Mouse (Mus musculus) midbrain, embryonic 14.5 days (tissue): Measurements from ENCODE around the gene Cdh23. TPM values are rescaled to one million over a fixed set of nuclear protein-coding genes. Genes with fewer than 3 reads are reported as not detected.

Experiments
- ATAC-seq: fragments of 200-750 bp; cut with Nextera tagmentation; 2 replicates; pipeline ENCODE4 v1.8.0; 2017; ENCODE audit warnings: moderate number of reproducible peaks, moderate library complexity; ENCODE audit not compliant: low FRiP score, low TSS enrichment
- DNase-seq: peaks from one replicate; pipeline ENCODE4 v3.0.0-alpha.2; 2015
- H3K27ac ChIP-seq: fragments of 300-500 bp; sonication (generic); replicated peaks from 2 replicates; pipeline ENCODE4 v1.5.1; 2014; ENCODE audit warnings: mild to moderate bottlenecking, low read depth, low read length, moderate library complexity
- H3K27me3 ChIP-seq: fragments of 300-500 bp; sonication (generic); 2 replicates; pipeline ENCODE4 v1.6.1; 2014; ENCODE audit warnings: low read length, control low read depth, mixed read lengths; ENCODE audit not compliant: control insufficient read depth, insufficient read depth
- H3K36me3 ChIP-seq: fragments of 300-500 bp; sonication (generic); 2 replicates; pipeline ENCODE4 v1.6.1; 2014; ENCODE audit warnings: low read length, control low read depth; ENCODE audit not compliant: control insufficient read depth, insufficient read depth
- H3K4me1 ChIP-seq: fragments of 300-500 bp; sonication (generic); 2 replicates; pipeline ENCODE4 v1.6.1; 2014; ENCODE audit warnings: mild to moderate bottlenecking, antibody characterized with exemption, low read length, control low read depth; ENCODE audit not compliant: control insufficient read depth, insufficient read depth
- H3K4me2 ChIP-seq: fragments of 300-500 bp; sonication (generic); 2 replicates; pipeline ENCODE4 v1.6.1; 2014; ENCODE audit warnings: mild to moderate bottlenecking, low read length, moderate library complexity
- H3K4me3 ChIP-seq: fragments of 300-500 bp; sonication (generic); replicated peaks from 2 replicates; pipeline ENCODE4 v1.5.1; 2014; ENCODE audit warnings: low read depth, low read length
- H3K9ac ChIP-seq: fragments of 300-500 bp; sonication (generic); replicated peaks from 2 replicates; pipeline ENCODE4 v1.6.1; 2014; ENCODE audit warnings: mild to moderate bottlenecking, low read length, moderate library complexity
- H3K9me3 ChIP-seq: fragments of 300-500 bp; sonication (generic); 2 replicates; pipeline ENCODE4 v1.6.1; 2016; ENCODE audit warnings: low read length, control low read depth, mixed read lengths; ENCODE audit not compliant: control insufficient read depth
- WGBS: fragments of 180-500 bp; shearing (Covaris S2); extraction: QIAGEN DNeasy Blood & Tissue Kit; methylation state at CpG from one replicate; pipeline ENCODE4 v1.1.7; 2014; 5-methylcytosine and 5-hydroxymethylcytosine counted together
- polyA plus RNA-seq: library from polyadenylated mRNA; unstranded; fragments of >200 nt; fragmentation: Nextera tagmentation; extraction: Ambion mirVana; gene quantifications from 2 replicates; pipeline ENCODE4 v1.2.1, GENCODE M21; 2014

The Cdh23 gene
- polyA plus RNA-seq, 1 experiment from 2014 or later = 5.0 TPM

- ATAC-seq (no peak), DNase-seq (no peak)
- Histone ChIP-seq H3K9ac (no peak overlapping the region), H3K4me2 (peak overlapping the region; percentile 89), H3K27me3 (no peaks in the 10 kb centered on the region), H3K9me3 (no peaks in the 10 kb centered on the region), H3K36me3 (no peaks in the 10 kb centered on the region), H3K27ac (no peak overlapping the region), H3K4me1 (peaks cover 54% of the 10 kb centered on the region), H3K4me3 (peak overlapping the region; percentile 49)
- 88% methylated on average over 3 of the region's 3 CpGs for WGBS
These were observed 417.5 kb downstream of the Cdh23 start for GRCm38 (mm10) chr10:60278786-60279185.

DNA sequence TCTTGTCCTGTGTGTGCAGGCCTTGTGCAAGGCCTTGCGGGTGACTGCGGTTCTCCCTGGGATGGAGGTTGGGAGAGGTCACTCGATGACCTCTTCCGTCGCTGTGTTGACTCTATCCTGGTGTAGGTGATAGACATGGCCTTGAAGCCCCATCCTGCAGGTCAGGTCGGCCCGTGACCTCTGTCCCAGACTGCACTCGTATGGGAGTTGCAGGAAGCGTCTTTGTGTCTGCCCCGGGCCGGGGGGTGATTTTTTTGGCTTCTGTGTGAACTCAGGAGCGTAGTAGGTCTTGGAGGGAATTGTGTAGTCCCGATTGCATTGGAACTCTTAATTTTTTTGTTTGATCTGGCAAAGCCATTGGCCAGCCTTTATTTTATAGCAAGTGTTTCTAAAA, 418.3 kb downstream of the Cdh23 start:
- whole genome bisulfite sequencing = 10% methylated on average over 13 of the region's 13 CpGs
- Histone ChIP-seq H3K4me1 (peaks cover 47% of the 10 kb centered on the region), H3K27ac (peak overlapping the region; percentile 85)

DNA sequence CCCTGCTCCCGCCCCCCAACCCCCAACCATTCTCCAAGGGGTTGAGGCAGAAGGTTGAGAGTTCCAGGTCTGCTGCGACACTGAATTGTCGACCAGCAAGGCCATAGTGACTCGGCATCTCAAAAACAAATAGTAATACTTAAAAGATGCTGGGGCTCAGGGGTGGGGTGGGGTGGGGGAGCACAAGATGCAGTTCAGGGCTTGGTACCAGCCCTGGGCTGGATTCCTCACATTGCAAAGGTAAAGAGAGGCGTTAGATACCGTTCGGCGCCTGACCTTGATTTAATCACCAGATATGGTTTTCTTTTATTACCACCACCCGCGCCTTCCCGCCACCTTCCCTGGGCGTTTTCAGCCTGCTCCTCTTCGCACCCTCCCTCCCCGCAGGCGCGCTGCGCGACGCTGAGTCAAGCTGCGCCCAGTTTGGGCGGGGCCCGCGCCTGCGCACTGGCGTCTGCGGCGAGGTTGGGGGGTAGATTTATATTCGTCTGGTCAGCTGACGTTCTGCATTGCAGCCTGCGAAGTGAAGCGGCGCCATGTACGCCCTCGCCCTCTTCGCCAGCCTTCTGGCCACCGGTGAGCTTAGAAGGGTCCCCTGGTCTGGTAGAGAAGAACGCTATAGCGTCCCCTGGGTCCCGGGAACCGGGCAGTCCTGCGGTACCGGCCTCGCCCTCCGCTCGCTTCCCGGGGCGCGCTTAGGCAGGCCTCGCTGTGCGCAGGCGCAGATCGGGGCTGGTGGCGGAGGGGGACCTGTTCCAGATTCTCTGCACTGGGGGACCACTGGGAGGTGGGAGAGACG, 418.9 kb downstream of the Cdh23 start, which contains the start of gene Psap:
Psap (plus strand) TSS at position 421 of the 799 bp plus-strand sequence.
- Histone ChIP-seq H3K4me1 (peaks cover 42% of the 10 kb centered on the region), H3K27ac (peak within 1 kb of the TSS; percentile 85), H3K36me3 (no peaks in the 10 kb centered on the region), H3K9me3 (no peaks in the 10 kb centered on the region), H3K9ac (peak within 1 kb of the TSS; percentile 88), H3K27me3 (no peaks in the 10 kb centered on the region), H3K4me3 (peak within 1 kb of the TSS; percentile 49), H3K4me2 (peak within 1 kb of the TSS; percentile 89)
- peak; percentile 97 for DNase-seq
- ATAC-seq = peak; percentile 92
- whole genome bisulfite sequencing = 3% methylated on average over 53 of the region's 54 CpGs

More for the DNA sequence above, 418.3 kb downstream of the Cdh23 start:
- no peaks in the 10 kb centered on the region for H3K27me3 ChIP-seq
- ATAC-seq (no peak; the same call in 1 of the 2 replicates), DNase-seq (no peak)
- H3K4me3 ChIP-seq = peak overlapping the region; percentile 49
- H3K4me2 ChIP-seq = peak overlapping the region; percentile 89
- no peaks in the 10 kb centered on the region for H3K9me3 ChIP-seq
- no peaks in the 10 kb centered on the region for H3K36me3 ChIP-seq
- peak overlapping the region; percentile 88 for H3K9ac ChIP-seq

DNA sequence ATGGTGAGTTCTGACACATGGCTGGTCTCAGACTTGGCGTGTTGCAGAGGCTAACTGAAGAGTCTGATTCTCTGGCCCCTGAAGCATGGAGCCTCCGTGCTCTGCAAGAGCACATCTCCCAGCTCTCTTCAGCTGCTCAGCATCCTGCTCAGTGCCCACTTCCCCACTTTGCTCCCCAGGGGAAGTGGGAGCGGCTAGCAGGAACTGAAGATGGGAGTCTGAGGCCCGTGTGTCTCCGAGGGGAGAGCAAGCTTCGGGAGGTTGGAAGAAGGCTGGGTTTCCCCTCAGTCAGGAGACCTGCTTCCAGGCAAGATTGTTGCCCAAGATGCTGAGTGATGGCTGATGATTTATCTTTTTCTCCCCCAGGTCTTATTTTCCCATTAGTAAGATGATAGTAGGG, 422.9 kb downstream of the Cdh23 start:
- Histone ChIP-seq H3K9me3 (no peaks in the 10 kb centered on the region), H3K36me3 (no peaks in the 10 kb centered on the region), H3K27me3 (no peaks in the 10 kb centered on the region), H3K4me1 (peaks cover 4% of the 10 kb centered on the region; the same call in 1 of the 2 replicates), H3K4me3 (no peak overlapping the region), H3K27ac (no peak overlapping the region), H3K9ac (no peak overlapping the region), H3K4me2 (no peak overlapping the region)
- ATAC-seq (no peak), DNase-seq (no peak)
- WGBS = 70% methylated on average over 6 of the region's 6 CpGs

DNA sequence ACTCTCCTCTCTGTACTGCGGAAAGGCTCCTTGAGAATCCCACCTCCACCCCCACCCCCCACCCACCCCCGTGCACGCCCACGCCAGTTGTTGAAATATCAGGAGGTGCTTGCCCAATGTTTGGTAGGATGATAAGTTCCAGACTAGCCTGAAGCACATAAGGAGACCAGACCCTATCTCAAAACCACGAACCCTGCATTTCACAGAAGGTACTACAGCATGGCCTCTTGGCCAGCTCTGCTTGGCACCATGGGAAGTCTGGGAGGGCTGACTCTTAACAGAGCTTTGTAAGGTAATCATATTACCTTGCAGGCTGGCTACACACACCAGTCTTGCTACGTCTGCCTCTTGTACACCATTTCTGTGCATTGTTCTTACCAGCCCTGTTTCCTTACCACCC, 424.0 kb downstream of the Cdh23 start:
- no peaks in the 10 kb centered on the region for H3K4me1 ChIP-seq
- H3K9ac ChIP-seq = no peak overlapping the region
- H3K4me2 ChIP-seq = no peak overlapping the region
- H3K36me3 ChIP-seq = no peaks in the 10 kb centered on the region
- no peak overlapping the region for H3K4me3 ChIP-seq
- H3K9me3 ChIP-seq = no peaks in the 10 kb centered on the region
- H3K27me3 ChIP-seq = no peaks in the 10 kb centered on the region
- ATAC-seq (no peak), DNase-seq (no peak)
- H3K27ac ChIP-seq = no peak overlapping the region
- 68% methylated on average over 6 of the region's 6 CpGs for WGBS

- no peak for DNase-seq
- Histone ChIP-seq H3K27me3 (no peaks in the 10 kb centered on the region), H3K4me3 (no peak overlapping the region), H3K9me3 (no peaks in the 10 kb centered on the region), H3K4me1 (no peaks in the 10 kb centered on the region), H3K4me2 (no peak overlapping the region), H3K27ac (no peak overlapping the region), H3K9ac (no peak overlapping the region), H3K36me3 (no peaks in the 10 kb centered on the region)
- 85% methylated on average over 6 of the region's 6 CpGs for WGBS
- ATAC-seq = no peak
These were observed 425.3 kb downstream of the Cdh23 start for GRCm38 (mm10) chr10:60271015-60271414.

DNA sequence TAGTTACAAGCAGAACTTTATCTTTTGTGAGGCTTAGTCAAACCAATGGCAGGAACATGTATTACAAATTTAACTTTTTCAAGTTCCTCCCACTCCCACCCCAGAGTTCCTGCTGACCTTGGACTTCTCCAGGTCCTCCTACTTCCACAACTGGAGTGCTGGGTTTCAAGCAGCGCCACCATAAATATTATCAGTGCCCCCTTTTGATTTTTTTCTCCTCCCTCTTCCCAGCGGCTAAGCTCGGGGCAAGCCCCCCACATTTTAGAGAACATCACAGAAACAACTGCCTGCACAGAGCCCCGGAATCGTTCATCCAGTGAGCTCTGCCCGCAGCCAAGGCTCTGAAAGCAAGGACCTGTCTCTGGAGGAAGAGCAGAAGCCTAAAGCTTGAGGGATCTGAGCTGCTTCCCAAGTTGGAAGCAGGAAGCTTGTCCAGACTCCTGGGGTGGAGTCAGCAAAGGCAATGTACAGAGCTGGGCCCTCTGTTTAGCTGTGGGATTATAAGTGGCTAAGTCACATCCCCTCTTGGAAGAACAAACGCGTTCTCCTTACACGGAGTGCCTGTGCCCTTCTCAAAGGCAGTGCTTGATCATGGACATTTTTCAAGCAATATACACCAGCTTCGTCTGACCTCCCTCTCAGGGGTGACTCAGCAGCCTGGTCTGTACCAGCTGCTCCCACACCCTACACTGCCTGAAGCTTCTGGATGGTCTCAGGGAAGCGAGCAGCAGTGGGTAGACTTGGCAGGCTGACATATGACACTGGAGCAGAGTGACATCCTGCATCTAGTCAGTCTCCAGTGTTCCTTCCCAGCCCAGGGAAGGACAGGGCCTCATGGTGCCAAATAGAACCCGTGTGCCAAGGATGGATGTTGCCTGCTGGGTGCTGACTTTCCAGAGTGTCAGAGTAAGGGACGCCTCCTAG, 426.9 kb downstream of the Cdh23 start:
- Histone ChIP-seq H3K9ac (no peak overlapping the region), H3K4me1 (no peaks in the 10 kb centered on the region), H3K36me3 (no peaks in the 10 kb centered on the region), H3K27me3 (no peaks in the 10 kb centered on the region), H3K9me3 (no peaks in the 10 kb centered on the region), H3K27ac (no peak overlapping the region), H3K4me3 (no peak overlapping the region), H3K4me2 (no peak overlapping the region)
- WGBS = 85% methylated on average over 13 of the region's 13 CpGs
- ATAC-seq (no peak), DNase-seq (no peak)

DNA sequence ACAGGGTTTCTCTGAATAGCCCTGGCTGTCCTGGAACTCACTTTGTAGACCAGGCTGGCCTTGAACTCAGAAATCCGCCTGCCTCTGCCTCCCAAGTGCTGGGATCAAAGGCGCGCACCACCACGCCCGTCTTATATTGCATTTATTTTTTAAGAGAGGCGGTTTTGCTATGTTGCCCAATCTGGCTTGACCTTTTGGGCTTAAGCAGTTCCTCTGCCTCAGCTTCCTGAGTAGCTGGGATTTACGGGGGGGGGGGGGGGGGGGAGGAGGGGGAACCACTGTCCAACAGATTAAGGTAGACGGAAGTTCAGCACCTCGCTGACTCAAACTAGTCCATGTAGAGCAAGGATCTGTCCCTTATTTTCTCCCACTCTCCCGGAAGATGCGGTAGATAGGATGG, 427.6 kb downstream of the Cdh23 start:
- no peaks in the 10 kb centered on the region for H3K27me3 ChIP-seq
- WGBS = 89% methylated on average over 10 of the region's 11 CpGs
- ATAC-seq (no peak), DNase-seq (no peak)
- H3K9me3 ChIP-seq = no peaks in the 10 kb centered on the region
- H3K27ac ChIP-seq = no peak overlapping the region
- no peak overlapping the region for H3K4me3 ChIP-seq
- no peak overlapping the region for H3K4me2 ChIP-seq
- H3K4me1 ChIP-seq = no peaks in the 10 kb centered on the region
- H3K9ac ChIP-seq = no peak overlapping the region
- H3K36me3 ChIP-seq = no peaks in the 10 kb centered on the region
